25 mouse cellular contexts compared by ENCODE assay signal in the genomic region with DNA sequence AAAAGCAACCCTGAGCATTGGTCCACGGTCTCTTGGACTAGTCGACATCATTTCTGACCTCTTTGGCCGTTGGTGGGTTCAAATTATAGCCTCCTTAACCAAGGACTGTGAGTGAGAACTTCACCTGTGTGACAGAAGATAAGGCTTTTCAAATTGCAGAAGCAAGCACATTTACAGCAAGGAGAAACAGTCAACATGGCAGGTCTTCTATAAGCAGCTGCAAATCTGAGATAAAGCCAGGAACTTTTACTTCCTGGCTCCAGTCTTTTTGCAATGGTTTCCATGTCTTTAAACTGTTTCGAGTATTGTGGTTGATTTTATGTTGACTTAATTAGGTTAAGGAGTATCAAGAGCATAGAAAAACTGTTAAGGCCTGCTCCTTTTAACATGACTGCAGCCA. TPM values are rescaled to one million over a fixed set of nuclear protein-coding genes. Genes with fewer than 3 reads are reported as not detected.
"Had no signal": no experiment of that assay in that cellular context is flagged by ENCODE, and none has a peak within 500 bp of the region (broad histone marks: within the 10 kb centered on the region; RNA-seq: fewer than 3 reads in every experiment).

No protein-coding gene starts in this region.

- H3K9me3 ChIP-seq: midbrain, embryonic 13.5 days; midbrain, embryonic 15.5 days; neural tube, embryonic 12.5 days had no signal

- DNase-seq: lung, adult 18-20 months; lung, embryonic 14.5 days; lung, postnatal 10 days; retina, postnatal 1 day; right cerebral cortex, adult 18-20 months; right cerebral cortex, postnatal 25 days; right cerebral cortex, postnatal 4 days; spleen, adult 18-20 months; thymus, adult 18-20 months; thymus, postnatal 14 days; thymus, postnatal 36 days had no signal

- H3K36me3 ChIP-seq: midbrain, embryonic 13.5 days; midbrain, embryonic 15.5 days; neural tube, embryonic 12.5 days had no signal

- H3K9ac ChIP-seq: lung, embryonic 14.5 days; midbrain, embryonic 13.5 days; midbrain, embryonic 15.5 days; neural tube, embryonic 12.5 days had no signal

- H3K4me3 ChIP-seq: midbrain, embryonic 13.5 days; midbrain, embryonic 15.5 days; neural tube, embryonic 12.5 days had no signal

- H3K27ac ChIP-seq: macrophage; midbrain, embryonic 13.5 days; midbrain, embryonic 15.5 days; neural tube, embryonic 12.5 days had no signal

- ATAC-seq: midbrain, embryonic 13.5 days; midbrain, embryonic 15.5 days had no signal

- H3K4me2 ChIP-seq: lung, embryonic 14.5 days; midbrain, embryonic 11.5 days; midbrain, embryonic 13.5 days; midbrain, embryonic 15.5 days; neural tube, embryonic 12.5 days had no signal

- H3K4me1 ChIP-seq: midbrain, embryonic 13.5 days; midbrain, embryonic 15.5 days; neural tube, embryonic 12.5 days had no signal

- H3K27me3 ChIP-seq: midbrain, embryonic 13.5 days; midbrain, embryonic 15.5 days; neural tube, embryonic 12.5 days had no signal

RNA-seq across cellular contexts. Expression of a gene that starts 47.5 kb away (rescaled TPM):
- total RNA-seq: megakaryocyte, adult 5-6 weeks; midbrain, postnatal 0 days; monocyte, adult 5-6 weeks had no signal
- polyA plus RNA-seq: liver, embryonic 16.5 days; lung, embryonic 14.5 days; lung, embryonic 16.5 days; macrophage; midbrain, embryonic 11.5 days; midbrain, embryonic 13.5 days; small intestine, adult 2 months; stomach, embryonic 14.5 days; stomach, embryonic 16.5 days; thymus, postnatal 0 days had no signal
